Mouse (Mus musculus) frontal cortex, postnatal 14 days (tissue): ENCODE measurements around the gene Mettl7a2.
"Not testable (repeated sequence)": the region's sequence is repeated elsewhere in the genome, so short reads cannot be mapped to it uniquely, and the experiment has no call there.

ENCODE experiments used
- DNase-seq, 2 experiments: peaks; one replicate each; pipeline ENCODE4 v3.0.0; 2022; ENCODE audit warnings: low spot score in 2 of 2

Gene Mettl7a2

DNA sequence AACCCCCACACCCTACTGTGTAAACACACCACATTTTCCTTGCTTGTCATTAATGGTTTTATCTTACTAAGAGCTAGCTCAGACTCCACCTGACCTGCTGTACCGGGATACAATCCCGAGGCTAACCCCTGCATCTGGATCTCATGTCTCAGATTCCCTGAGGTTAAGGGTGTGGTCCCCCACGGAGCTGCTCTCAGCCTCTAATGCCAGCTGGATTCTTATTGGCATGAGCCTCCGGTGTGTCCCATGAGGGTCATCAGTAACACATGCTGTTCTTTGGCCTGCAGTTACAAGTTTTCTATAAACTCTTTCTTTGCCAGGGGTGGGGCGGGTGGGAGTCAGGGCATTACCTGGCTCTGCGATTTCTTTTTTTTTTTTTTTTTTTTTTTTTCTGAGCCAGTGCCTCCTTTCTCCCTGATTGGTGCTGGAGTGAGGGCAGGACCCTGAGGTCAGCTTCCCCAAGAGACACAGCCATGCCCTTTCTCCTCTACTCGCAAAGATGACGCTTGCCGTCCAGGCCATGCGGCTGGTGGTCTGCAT is at the start of gene Mettl7a2, which contains the start of gene Methig1:
Mettl7a2 (plus strand) TSS at position 490 of the 540 bp plus-strand sequence.
Methig1 (plus strand) TSS at position 439 of the 540 bp plus-strand sequence.
- DNase-seq = no peak

GRCm38 (mm10) chr15:100303428-100304018 is 49.5 kb upstream of the Mettl7a2 start:
- no peak for DNase-seq

- DNase-seq = peak; percentile 68 to 71
Measured at GRCm38 (mm10) chr15:100304019-100304991, 48.7 kb upstream of the Mettl7a2 start, which contains the start of gene Mettl7a1. Gene Mettl7a1, plus strand, starts transcription at chr15:100304140.

- DNase-seq = no peak
Measured at GRCm38 (mm10) chr15:100306201-100306600, 46.8 kb upstream of the Mettl7a2 start.

DNA sequence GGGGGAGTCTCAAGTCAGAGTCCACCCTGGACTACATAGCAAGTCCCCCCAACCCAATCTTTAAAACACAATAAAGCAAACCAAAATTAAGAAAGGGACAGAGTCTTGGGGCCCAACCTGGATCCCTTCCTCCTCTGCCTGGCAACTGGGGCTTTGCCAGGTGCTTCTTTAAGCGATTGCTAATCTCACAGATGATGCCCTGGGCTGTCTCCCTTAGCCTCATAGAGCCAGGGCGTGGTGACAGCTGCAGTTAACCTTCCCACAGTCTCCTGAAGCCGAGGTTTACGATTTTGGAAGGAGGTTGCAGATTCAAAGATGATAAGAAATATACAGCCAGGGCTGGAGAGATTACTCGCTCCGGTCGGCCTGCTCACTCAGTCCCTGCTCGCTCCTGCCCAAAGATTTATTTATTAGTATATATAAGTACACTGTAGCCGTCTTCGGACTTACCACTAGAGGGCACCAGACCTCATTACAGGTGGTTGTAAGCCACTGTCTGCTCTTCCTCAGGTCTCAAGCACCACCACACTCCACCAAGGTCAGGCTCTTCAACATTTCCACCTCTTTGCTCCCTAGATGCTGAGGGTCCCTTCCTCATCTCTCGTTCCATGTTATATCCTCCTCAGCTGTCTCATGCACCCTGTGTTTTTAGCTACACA is 45.4 kb upstream of the Mettl7a2 start:
- not testable (repeated sequence) for DNase-seq

DNA sequence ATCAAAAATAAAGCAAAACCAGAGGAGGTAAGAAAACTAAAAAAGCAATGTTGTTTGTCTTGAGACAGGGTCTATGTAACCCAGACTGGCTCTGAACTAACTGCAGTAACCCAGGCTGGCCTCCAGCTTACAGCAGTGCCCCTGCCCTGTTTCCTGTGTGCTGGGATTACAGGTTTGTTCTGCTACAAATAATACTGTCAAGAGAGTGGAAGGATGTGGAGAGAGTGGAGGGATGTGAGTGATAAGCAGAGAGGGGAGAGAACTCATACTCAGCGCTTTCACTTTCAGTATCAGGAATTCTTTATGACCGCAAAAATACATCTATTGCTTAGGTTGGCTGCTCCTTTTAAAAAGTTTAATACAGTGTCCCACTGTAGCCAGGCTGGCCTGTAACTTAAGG is 40.7 kb upstream of the Mettl7a2 start:
- no peak for DNase-seq

DNA sequence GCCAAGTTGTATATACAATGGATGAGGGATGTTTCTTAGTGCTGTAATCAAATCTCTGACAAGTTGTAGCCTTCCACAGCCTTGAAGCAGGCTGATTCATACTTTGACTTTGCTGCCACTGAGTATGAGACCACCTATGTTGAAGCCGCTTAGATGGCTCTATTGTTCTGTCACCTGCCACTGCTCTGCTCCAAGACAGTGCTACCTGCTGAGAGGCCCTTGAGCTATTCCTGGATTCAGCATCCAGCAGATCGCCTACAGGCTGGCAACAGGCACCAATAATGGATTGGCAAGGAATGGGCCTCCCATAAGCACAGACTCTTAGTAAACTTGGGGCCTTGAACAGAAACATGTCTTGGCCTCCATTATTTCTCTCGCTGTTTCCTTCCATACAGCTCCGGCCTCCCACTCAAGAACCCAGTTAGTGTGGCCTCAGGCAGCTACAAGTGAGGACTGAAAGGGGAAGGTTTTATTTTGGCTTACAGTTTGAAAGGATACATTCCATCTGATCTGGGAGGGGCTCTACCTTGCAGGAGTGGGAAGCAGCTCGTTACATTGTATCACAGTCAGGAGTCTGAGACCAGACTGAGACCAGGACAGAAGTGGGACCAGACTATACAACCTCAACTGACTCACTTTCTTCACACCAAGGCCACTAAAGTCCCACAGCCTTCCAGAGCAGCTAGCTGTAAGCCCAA is 38.4 kb upstream of the Mettl7a2 start:
- no peak for DNase-seq

DNA sequence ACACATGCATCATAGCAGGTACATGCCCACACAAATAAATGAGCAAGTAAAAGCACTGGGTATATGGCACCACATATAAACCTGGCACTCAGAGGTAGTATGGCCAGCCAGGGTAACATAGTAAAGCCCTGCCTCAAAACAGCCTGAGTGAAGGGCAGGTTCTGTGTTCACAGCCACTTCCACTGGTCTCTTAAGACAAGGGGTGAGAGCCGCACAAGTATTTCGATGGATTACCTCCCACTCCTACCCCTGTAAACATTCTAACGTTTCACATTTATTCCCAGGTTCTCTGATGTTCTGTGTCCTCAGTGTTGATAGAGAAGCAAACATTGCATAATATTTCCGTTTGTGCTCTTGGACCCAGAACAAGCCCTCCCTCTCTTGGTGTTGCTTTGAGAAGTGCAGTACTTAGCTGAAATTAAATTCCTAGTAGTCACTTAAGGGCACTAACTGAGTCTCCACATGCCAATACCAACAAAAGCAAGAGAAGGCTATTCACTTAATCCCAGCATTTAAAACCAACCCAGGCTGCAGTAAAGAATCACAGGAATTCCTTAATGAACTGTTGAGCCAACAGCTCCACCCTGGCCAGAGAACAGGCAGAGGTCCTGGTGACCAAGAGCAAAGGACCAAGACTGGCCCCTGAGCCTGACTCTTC is 34.9 kb upstream of the Mettl7a2 start:
- DNase-seq = not testable (repeated sequence)

DNA sequence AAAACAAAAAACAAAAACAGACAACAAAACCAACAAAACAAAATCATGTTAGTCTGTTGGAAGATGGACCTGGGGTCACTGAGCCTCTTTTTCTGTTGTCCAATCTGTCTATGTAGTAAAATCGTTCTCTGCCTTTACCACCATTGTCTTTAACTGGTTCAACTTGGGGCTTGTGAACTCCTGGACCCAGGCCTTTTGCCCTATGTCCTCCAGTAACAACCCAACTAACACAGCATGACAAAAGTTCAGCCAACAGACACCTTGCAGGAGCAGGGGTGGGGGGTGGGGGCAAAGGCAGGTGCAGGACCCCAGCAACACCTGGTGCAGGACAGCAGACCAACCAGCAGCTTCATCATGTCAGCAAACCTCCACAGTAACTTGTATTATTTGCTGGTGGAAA is 33.1 kb upstream of the Mettl7a2 start:
- DNase-seq = no peak

GRCm38 (mm10) chr15:100320295-100320905 is 32.6 kb upstream of the Mettl7a2 start:
- DNase-seq = no peak

GRCm38 (mm10) chr15:100321134-100321533 is 31.9 kb upstream of the Mettl7a2 start:
- no peak for DNase-seq

- no peak for DNase-seq
Measured at GRCm38 (mm10) chr15:100324021-100324591, 28.9 kb upstream of the Mettl7a2 start.

- no peak for DNase-seq
Measured at GRCm38 (mm10) chr15:100325235-100325634, 27.8 kb upstream of the Mettl7a2 start.

DNA sequence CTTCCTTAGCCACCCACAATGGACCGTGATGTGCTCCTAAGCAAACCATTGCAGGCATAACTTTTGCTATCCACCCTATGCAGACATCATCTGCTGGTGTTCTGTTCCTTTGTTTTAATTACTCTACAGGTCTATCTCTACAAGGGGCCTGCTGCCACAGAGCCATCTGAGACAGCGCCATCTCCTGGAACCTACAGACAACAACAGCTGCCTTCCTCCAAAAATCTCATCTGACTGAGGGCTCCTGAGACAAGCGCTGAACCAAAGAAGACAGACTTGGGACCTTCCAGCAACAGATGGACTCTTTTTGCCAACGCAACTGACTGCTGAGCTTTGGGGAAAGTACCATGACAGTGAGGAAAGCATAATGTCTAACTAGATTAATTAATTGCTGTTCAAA is 24.9 kb upstream of the Mettl7a2 start:
- not testable (repeated sequence) for DNase-seq

DNA sequence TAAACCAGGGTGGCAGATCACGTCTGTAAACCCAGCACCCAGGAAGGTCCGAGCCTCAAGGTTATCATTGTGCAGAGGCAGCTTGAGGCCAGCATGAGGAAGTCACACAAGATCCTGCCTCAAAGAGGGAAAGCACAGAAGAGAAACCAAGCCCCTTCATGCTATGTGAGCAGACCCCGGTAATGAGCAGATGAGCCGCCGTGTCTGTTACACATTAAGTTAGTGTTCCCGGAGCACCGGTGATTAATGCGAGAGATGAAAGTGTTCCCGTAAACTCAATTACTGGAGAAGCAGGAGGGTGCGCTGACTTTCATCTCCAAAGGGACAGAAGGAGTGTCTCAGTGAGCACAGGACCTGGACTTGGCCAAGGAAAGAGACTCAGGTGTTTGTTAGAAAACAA is 23.7 kb upstream of the Mettl7a2 start:
- not testable (repeated sequence) for DNase-seq

DNA sequence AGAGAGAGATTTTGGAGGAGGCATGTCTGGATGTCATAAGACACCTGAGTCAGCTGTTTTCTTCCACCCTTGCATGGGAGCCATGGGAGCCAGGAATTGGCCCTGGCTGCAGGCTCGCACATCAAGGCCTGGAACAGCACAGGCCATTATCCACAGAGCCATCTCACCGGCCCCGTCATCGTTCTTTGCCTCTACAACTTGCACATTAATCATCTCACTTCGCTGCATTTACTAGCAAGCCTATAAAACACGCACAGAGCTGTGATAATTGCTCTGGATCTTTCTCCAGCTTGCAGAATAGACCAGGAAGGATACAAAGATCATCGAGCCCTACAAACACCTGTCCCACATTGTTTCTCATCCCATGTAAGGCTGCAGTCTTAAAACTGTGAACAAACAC is 22.3 kb upstream of the Mettl7a2 start:
- DNase-seq = no peak

DNA sequence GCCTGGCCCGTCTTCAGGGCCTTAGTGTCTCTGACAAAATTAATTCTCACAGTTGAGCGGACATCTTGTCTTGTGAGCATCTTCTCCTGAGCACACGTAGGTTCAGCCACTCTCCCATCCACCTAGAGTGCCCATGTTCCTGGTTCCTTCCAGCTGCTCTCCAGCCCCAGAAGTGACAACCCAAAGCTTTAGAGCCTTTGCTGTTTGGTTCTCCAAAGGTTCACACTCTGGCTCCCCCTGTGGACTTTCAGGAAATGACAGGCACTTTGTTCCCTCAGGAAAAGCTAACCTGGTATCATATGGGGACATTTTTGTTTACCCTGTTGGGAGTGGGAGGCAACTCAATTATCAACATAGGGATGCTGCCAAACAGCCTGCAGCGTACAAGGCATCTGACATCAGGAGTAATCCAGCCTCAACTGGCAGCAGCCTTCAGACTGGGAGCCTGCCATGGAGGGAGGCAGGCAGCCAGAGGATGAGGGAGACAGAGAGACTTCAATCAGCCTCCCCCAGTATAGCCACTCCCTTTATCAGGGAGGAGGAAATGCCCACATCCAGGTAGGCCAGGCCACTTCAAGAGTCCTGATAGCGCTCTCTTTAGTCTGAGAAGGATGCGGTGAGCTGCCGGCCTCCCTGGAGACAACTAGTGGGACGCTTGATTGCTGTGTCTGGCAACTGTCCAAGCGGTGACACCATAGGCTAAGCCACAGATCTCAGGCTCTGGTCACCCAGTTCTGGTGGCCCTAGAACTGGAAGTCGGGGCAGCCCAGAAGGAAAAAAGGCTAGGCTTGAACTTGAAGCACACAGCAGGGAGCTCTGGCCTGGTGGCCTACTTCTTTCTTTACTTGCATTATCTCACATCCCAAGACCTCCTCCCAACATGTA is 20.7 kb upstream of the Mettl7a2 start:
- DNase-seq = not testable (repeated sequence)

DNA sequence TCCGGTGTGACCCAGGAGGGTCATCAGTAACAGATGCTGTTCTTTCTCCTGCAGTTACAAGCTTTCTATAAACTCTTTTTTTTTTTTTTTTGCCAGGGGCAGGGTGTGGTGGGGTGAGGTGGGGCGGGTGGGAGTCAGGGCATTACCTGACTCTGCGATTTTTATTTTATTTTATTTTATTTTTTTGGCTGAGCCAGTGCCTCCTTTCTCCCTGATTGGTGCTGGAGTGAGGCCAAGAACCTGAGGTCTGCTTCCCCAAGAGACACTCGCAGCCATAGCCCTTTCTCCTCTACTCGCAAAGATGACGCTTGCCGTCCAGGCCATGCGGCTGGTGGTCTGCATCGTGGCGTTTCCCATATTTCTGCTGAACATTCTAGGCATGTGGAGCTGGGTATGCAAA is 18.4 kb upstream of the Mettl7a2 start, which contains the start of gene Mettl7a3:
Mettl7a3 (plus strand) TSS at position 301 of the 400 bp plus-strand sequence.
- DNase-seq = no peak

- DNase-seq = not testable (repeated sequence)
Measured at GRCm38 (mm10) chr15:100337328-100337727, 15.7 kb upstream of the Mettl7a2 start.
